In genomic region chr19:10304810-10305544, GRCm38 (mm10) we compare ENCODE assay signal across 8 mouse cellular contexts. TPM values are rescaled to one million over a fixed set of nuclear protein-coding genes. Genes with fewer than 3 reads are reported as not detected.
DNase-seq lines count a peak whose midpoint lies in the region; ATAC-seq and TF ChIP-seq lines count a peak whose summit lies in the region.

TSS of gene Dagla (minus strand) at chr19:10304877.

- peak; percentile 100; the same call in 1 of the 2 replicates for TF ChIP-seq CTCF in gastrocnemius, adult 2 months (IDR thresholded peaks at IDR 0.05)

- 11% methylated on average over 31 of the region's 56 CpGs for WGBS in hindbrain, embryonic 16.5 days

- H3K9me3 ChIP-seq in hindbrain, embryonic 16.5 days (ENCODE audit: control insufficient read depth, low read length) = no peaks in the 10 kb centered on the region

- ATAC-seq in hindbrain, embryonic 16.5 days = peak; percentile 85
- ATAC-seq in megakaryocyte-erythroid progenitor cell, adult 5-6 weeks (replicated peaks; ENCODE audit: low FRiP score, low TSS enrichment, poor library complexity, severe bottlenecking) = peak; percentile 26; the same call in 1 of the 2 replicates

- H3K27me3 ChIP-seq in hindbrain, embryonic 16.5 days (replicated peaks; ENCODE audit: control insufficient read depth, insufficient read depth, low read length) = peaks cover 3% of the 10 kb centered on the region; the same call in 1 of the 2 replicates

- peak within 1 kb of the TSS; percentile 94 for H3K4me3 ChIP-seq in gastrocnemius, adult 2 months
- H3K4me3 ChIP-seq in hindbrain, embryonic 16.5 days (ENCODE audit: low read length) = peak within 1 kb of the TSS; percentile 84

- peak within 1 kb of the TSS; percentile 89 for H3K27ac ChIP-seq in gastrocnemius, adult 2 months
- H3K27ac ChIP-seq in hindbrain, embryonic 16.5 days (ENCODE audit: low read depth, low read length) = peak within 1 kb of the TSS; percentile 52; the same call in 1 of the 2 replicates

- no peaks in the 10 kb centered on the region for H3K36me3 ChIP-seq in hindbrain, embryonic 16.5 days (ENCODE audit: control insufficient read depth, insufficient read depth, low read length)

- DNase-seq in ZHBTc4 (ENCODE audit: low read depth, low spot score) = peak; percentile 79
- DNase-seq in cerebellum, postnatal 10 days = peak; percentile 92 to 93
- DNase-seq in gastrocnemius, adult 2 months = peak; percentile 88
- peak; percentile 85 to 87 for DNase-seq in left cerebral cortex, postnatal 25 days (ENCODE audit: low spot score in 2 of 2)
- DNase-seq in right cerebral cortex, postnatal 14 days = peak; percentile 81
- DNase-seq in yolk sac, embryonic 10.5 days (ENCODE audit: low spot score) = peak; percentile 36

- intact Hi-C loops in gastrocnemius, adult 2 months (cut with DNase I) = loop anchor here (1.0 to 2.0 kb wide), 2 partner anchors 39 to 46 kb away; no protein-coding TSS in a partner anchor
- intact Hi-C loops in left cerebral cortex, postnatal 25 days (cut with DNase I) = loop anchor here (1.0 to 2.0 kb wide), 2 partner anchors 39 to 46 kb away; no protein-coding TSS in a partner anchor

- H3K4me1 ChIP-seq in hindbrain, embryonic 16.5 days (ENCODE audit: control insufficient read depth, insufficient read depth, low read depth, low read length) = peaks cover 16% of the 10 kb centered on the region

- H3K9ac ChIP-seq in hindbrain, embryonic 16.5 days (ENCODE audit: low read depth, low read length) = peak within 1 kb of the TSS; percentile 96

- H3K4me2 ChIP-seq in hindbrain, embryonic 16.5 days (ENCODE audit: low read length) = peak within 1 kb of the TSS; percentile 81

RNA-seq across cellular contexts. Expression of gene Dagla, which starts in this region (rescaled TPM):
- total RNA-seq in gastrocnemius, adult 2 months (2021) = 1 to 10 TPM; 7.2 to 8.6 TPM
- polyA plus RNA-seq in hindbrain, embryonic 16.5 days (2015; fragmentation: Nextera tagmentation; extraction: Ambion mirVana) = 11.5 and 14.3 TPM in 2 replicates
- 10 to 100 TPM; 90.4 to 91.2 TPM for total RNA-seq in left cerebral cortex, postnatal 25 days (2021)
- not detected in 2 replicates for total RNA-seq in megakaryocyte-erythroid progenitor cell, adult 5-6 weeks (2014; fragmentation: Nextera tagmentation)
- total RNA-seq in megakaryocyte-erythroid progenitor cell, adult 5-6 weeks (2017) = not detected in 2 replicates

Comparison
In these comparisons a context has a peak if more than half of its experiments do, and no peak if none do; other contexts are left out.
1. Peak in every context shown above with its lines: DNase-seq, ATAC-seq, H3K4me3 ChIP-seq and H3K27ac ChIP-seq.
2. RNA of gene Dagla (total RNA-seq): 90.4 to 91.2 TPM in left cerebral cortex, postnatal 25 days; 7.2 to 8.6 TPM in gastrocnemius, adult 2 months and not detected in megakaryocyte-erythroid progenitor cell, adult 5-6 weeks; every median in the first group is over 4 times any median in the second.
3. Peak in ATAC-seq in megakaryocyte-erythroid progenitor cell, adult 5-6 weeks; RNA of the gene not detected or under 1 TPM.
4. DNase-seq: peak in every context shown above with its lines; median percentile 92 in cerebellum, postnatal 10 days; 88 in gastrocnemius, adult 2 months; 86 in left cerebral cortex, postnatal 25 days; 81 in right cerebral cortex, postnatal 14 days; 79 in ZHBTc4; 36 in yolk sac, embryonic 10.5 days.